Mouse (Mus musculus) cerebellum, adult 11 months (tissue): ENCODE results near the gene Shroom4.
A peak's percentile ranks its signal among the peaks of the same experiment; 100 is the strongest.
"Not testable (repeated sequence)": the region's sequence is repeated elsewhere in the genome, so short reads cannot be mapped to it uniquely, and the experiment has no call there.

ENCODE experiments used
- DNase-seq: peaks from one replicate; pipeline ENCODE4 v3.0.0; 2022

Shroom4 gene

GRCm38 (mm10) chrX:6399626-6400397 is at the start of gene Shroom4:
TSS of gene Shroom4 (plus strand) at chrX:6399854.
- DNase-seq, result peak; percentile 8

DNA sequence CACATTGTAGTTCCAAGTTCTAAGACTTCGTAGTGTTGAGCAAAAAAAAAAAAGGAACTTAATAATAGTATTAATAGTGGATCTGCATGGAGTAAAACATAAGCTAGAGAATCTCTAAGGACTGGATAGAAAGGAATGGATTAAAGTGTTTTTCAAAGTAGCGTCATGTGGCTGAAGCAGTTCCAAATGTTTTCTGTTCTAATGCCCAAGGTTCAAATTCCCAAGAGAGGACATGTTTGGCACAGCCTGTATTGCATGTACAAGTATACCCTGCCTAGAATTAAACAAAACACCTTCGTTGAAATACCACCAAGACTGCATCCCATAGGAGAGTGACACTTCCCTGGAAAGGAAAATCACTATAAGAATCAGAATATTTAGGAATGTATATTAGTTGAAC is 42.8 kb upstream of the Shroom4 start:
- DNase-seq, result no peak

GRCm38 (mm10) chrX:6357503-6358114 is 42.0 kb upstream of the Shroom4 start:
- no peak for DNase-seq

DNA sequence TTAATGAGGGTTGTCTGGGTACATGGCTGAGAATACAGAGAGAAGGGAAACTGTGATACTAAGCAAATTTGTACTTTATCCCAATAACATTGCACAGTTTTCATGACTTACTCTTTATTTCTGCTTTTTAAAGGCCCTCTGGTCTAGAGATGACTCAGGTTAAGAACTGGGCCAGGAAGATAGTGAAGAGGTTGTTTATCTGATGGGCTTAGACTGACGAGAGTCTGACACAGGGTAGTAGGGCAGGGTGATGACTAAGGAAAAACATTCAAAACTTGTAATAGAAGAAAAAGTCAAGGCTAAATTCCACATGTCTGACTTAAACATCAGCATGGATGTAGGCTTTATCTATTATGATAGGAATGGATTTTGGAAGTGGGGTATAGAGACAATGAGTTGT is 30.8 kb upstream of the Shroom4 start:
- DNase-seq, result no peak

- no peak for DNase-seq
Observed at GRCm38 (mm10) chrX:6370706-6371105, 28.9 kb upstream of the Shroom4 start.

- DNase-seq, result no peak
Observed at GRCm38 (mm10) chrX:6393861-6394260, 5.8 kb upstream of the Shroom4 start.

DNA sequence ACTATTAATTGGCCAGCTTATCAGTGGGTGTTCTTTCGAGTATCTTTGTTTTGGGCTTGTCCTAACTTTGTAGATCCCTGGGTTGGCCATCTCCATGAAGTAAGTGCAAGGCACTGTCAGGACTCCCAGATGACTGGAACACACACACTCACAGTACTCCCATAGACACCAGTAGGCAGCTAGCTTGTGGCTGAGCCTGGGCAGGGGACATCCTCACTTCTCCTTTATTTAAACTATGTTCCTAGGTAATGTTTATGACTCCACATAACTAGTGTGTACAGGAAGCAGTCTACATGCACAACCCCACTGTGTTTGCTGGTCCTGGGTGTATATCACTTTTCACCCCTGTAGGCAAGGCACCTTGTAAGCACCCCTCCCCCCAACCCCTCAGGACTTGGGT is 461 bp upstream of the Shroom4 start:
- DNase-seq, result no peak

GRCm38 (mm10) chrX:6400398-6401020 is 855 bp downstream of the Shroom4 start:
- peak; percentile 1 for DNase-seq

- no peak for DNase-seq
Observed at GRCm38 (mm10) chrX:6402921-6403320, 3.3 kb downstream of the Shroom4 start.

DNA sequence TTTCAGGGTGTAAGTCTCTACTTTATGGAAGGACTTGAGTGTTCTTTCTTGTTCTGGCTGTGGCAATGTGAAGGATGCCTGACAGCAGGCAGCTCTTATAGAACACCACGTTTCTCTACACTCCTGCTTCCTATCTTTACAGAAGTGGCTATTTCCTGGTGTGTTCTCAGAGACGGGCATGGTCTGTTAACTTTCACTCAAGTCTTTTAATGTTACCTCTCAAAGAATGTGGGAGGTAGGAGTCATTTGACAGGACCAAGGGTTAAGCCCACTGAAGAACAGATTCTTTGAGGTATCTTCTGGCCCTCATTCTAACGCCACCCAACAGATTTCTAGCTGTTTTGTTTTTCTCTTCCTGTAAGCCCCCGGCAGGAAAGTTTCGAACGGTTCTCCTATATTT is 9.5 kb downstream of the Shroom4 start:
- no peak for DNase-seq

DNA sequence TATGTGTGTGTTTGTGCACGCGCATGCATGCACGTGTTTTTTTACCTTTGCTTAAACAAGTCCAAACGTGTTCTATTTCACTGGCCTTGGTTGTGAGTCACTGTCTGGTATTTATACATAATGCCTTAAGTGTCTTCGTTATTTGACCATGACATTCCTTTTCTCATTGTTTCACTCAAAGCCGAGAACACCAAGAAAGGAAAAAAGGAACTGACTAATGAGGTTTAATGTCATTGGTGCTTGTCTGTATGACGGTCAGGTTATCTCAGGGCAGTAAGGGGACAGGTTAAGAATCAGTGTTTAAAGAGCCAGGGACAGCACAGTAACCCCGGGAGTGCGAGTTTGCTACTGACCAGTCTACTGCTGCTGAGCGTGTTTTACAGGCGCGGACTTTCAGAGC is 15.8 kb downstream of the Shroom4 start:
- DNase-seq, result no peak

- DNase-seq, result no peak
Observed at GRCm38 (mm10) chrX:6415936-6416335, 16.3 kb downstream of the Shroom4 start.

GRCm38 (mm10) chrX:6418140-6418539 is 18.5 kb downstream of the Shroom4 start:
- no peak for DNase-seq

- DNase-seq, result no peak
Observed at GRCm38 (mm10) chrX:6435260-6435659, 35.6 kb downstream of the Shroom4 start.

GRCm38 (mm10) chrX:6446422-6446821 is 46.8 kb downstream of the Shroom4 start:
- no peak for DNase-seq

DNA sequence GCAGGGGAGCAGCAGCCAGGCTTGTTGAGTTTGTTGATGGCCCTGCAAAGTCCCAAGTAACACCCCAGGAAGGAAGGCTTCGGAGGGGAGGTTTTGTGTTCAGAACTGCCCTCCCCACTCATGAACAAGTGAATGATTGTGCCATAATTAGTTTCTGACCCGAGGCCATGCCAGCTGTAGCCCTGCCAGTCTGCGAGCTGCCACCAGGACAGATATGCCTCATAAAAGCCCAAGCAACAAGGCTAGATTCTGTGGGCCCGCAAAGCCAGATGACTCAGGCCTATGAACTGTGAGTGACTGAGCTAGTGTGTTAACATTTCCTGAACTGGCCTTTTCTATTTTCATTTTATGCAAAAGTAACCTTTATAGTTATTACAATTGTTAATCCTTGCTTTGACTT is 48.3 kb downstream of the Shroom4 start:
- no peak for DNase-seq

GRCm38 (mm10) chrX:6453220-6453619 is 53.6 kb downstream of the Shroom4 start:
- no peak for DNase-seq

DNA sequence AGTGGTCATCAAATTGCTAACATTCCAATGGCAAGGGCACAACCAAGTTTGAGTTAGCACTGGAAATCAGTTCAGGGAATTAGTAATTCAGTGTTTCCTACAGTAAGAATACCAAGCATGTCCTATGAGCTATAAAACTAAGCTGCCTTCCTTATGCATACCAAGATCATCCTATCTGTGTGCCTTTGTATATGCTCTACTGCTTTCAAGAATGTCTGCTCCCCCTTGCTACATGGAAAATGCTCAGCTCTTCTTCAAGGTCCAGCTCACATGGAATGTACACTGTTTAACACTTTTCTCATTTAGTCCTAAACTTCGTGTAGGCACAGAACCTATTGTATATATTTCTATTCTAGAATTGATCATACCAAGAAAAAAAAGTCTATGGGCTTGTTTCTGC is 69.6 kb downstream of the Shroom4 start:
- DNase-seq, result not testable (repeated sequence)

GRCm38 (mm10) chrX:6472563-6472962 is 72.9 kb downstream of the Shroom4 start:
- not testable (repeated sequence) for DNase-seq

GRCm38 (mm10) chrX:6475177-6475576 is 75.5 kb downstream of the Shroom4 start:
- DNase-seq, result no peak

GRCm38 (mm10) chrX:6482268-6482667 is 82.6 kb downstream of the Shroom4 start:
- DNase-seq, result no peak

DNA sequence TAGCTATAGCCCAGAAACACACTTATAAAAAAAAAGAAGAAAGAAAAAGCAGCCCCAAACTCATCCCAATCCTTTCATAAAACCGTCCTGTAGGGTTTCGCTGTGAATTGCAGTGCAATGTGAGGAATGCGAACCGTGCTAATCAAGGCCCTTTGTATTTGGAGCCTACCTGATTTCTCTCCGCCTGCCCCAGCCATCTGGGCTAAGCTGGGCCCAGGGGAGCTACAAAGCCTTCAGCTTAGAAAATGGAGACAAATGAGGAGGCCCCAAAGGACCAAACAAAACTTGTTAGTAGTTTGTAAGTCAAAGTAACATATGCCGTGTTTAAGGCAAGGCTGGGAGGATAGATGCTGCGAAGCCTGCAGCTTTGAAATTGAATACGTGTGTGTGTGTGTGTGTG is 84.2 kb downstream of the Shroom4 start:
- DNase-seq, result no peak

DNA sequence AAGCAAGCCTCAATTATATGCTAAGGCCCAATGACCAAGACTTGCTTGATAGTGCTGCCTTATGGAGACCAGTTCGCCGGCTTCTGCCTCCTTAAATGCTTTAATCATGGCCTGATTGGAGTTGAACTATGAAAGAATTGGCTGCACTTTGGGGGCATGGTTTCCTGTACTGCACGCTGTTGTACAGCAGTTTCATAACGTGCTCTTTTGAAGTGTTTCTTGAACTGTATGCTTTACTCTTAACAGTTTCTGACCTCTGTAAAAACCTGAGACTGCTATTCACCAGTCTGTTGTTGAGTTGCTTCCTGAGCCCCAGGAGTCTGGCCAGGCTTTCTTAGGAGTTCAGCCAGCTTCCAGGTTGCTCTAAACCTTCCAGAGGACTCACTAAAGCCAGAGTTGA is 90.8 kb downstream of the Shroom4 start:
- no peak for DNase-seq

- DNase-seq, result no peak
Observed at GRCm38 (mm10) chrX:6495456-6495855, 95.8 kb downstream of the Shroom4 start.
